Mouse (Mus musculus) ES-Bruce4 (cell line): ENCODE measurements around the gene Tekt2. TPM values are rescaled to one million over a fixed set of nuclear protein-coding genes. Genes with fewer than 3 reads are reported as not detected.

Experiments
- H3K27ac ChIP-seq: 2 replicates; pipeline ENCODE4 v1.5.1; 2012; ENCODE audit warnings: low read length, inconsistent platforms; ENCODE audit not compliant: insufficient read depth
- H3K27me3 ChIP-seq: 2 replicates; pipeline ENCODE4 v1.6.1; 2012; ENCODE audit warnings: mild to moderate bottlenecking, low read length, inconsistent platforms; ENCODE audit not compliant: control insufficient read depth, poor library complexity, insufficient read depth, severe bottlenecking
- H3K36me3 ChIP-seq: 2 replicates; pipeline ENCODE4 v1.6.1; 2012; ENCODE audit warnings: inconsistent platforms, mild to moderate bottlenecking, low read length, moderate library complexity; ENCODE audit not compliant: control insufficient read depth, poor library complexity, insufficient read depth, severe bottlenecking
- H3K4me1 ChIP-seq: one replicate; pipeline ENCODE4 v1.8.1; 2011; ENCODE audit warnings: low read length; ENCODE audit not compliant: control insufficient read depth, insufficient read depth
- H3K4me3 ChIP-seq: 2 replicates; pipeline ENCODE4 v1.5.1; 2011; ENCODE audit warnings: low read depth, mild to moderate bottlenecking, low read length
- H3K9ac ChIP-seq: 2 replicates; pipeline ENCODE4 v1.6.1; 2012; ENCODE audit warnings: low read depth, mild to moderate bottlenecking, inconsistent platforms; ENCODE audit not compliant: poor library complexity, severe bottlenecking
- H3K9me3 ChIP-seq: replicated peaks from 2 replicates; pipeline ENCODE4 v1.6.1; 2012; ENCODE audit warnings: mild to moderate bottlenecking, low read length, inconsistent platforms; ENCODE audit not compliant: control insufficient read depth, poor library complexity, insufficient read depth, severe bottlenecking
- CTCF ChIP-seq: IDR thresholded peaks from one replicate; pipeline ENCODE4 v1.8.1; 2011; ENCODE audit warnings: low read depth, low read length
- EP300 ChIP-seq: IDR thresholded peaks from 2 replicates; pipeline ENCODE4 v1.6.1; 2011; ENCODE audit warnings: low read depth, low read length; ENCODE audit not compliant: insufficient read depth
- POLR2A ChIP-seq: IDR thresholded peaks from one replicate; pipeline ENCODE4 v1.8.1; 2011; ENCODE audit warnings: low read length; ENCODE audit not compliant: insufficient read depth
- polyA plus RNA-seq: library from polyadenylated mRNA; stranded (reverse); fragments of >200 nt; gene quantifications from 2 replicates; pipeline ENCODE4 v1.2.4, GENCODE M21; 2011; ENCODE audit warnings: low read depth; ENCODE audit not compliant: missing spikeins, insufficient read depth, insufficient read length

The Tekt2 gene
- polyA plus RNA-seq, 1 experiment = 5.9 TPM

DNA sequence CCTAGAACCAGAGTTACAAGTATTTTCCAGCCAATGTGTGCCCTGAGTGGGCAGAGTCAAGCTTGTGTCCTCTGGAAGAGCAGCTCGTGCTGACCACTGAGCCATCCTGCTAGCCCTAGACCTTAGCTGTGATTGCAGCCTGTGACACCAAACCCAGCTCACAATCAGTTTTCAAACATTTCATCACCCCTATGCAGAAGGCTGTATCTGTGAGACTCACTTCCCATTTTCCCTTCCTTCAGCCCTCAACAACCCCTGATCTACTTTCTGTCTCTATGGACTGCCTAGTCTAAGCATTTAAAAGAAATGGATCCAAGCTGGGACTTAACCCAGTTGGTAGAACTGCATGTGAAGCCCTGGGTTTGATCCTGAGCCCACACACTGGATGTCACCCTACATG is 20.1 kb downstream of the Tekt2 start:
- Histone ChIP-seq H3K27me3 (peaks cover 4% of the 10 kb centered on the region; the same call in 1 of the 2 replicates), H3K4me3 (no peak overlapping the region), H3K9me3 (no peaks in the 10 kb centered on the region), H3K4me1 (peaks cover 6% of the 10 kb centered on the region), H3K9ac (no peak overlapping the region), H3K36me3 (no peaks in the 10 kb centered on the region), H3K27ac (no peak overlapping the region)
- no peak for TF ChIP-seq POLR2A
- no peak for TF ChIP-seq EP300
- no peak for TF ChIP-seq CTCF

DNA sequence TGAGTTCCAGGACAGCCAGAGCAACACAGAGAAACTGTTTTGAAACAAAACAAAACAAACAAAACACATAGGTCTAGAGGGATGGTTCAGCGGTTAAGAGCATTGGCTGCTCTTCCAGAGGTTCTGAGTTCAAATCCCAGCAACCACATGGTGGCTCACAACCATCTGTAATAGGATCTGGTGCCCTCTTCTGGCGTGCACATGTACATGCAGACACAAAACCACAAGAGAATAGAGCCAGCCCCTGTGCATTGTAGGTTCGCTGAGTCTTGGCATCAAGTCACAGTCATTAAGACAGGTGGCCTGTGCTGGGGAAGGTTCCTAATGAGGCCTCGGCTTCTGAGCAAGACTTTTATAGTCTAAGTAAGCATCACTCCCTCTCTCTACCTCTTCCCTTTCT is 21.6 kb downstream of the Tekt2 start:
- Histone ChIP-seq H3K27ac (no peak overlapping the region), H3K4me3 (no peak overlapping the region), H3K27me3 (peaks cover 4% of the 10 kb centered on the region; the same call in 1 of the 2 replicates), H3K36me3 (no peaks in the 10 kb centered on the region), H3K4me1 (peaks cover 6% of the 10 kb centered on the region), H3K9me3 (no peaks in the 10 kb centered on the region), H3K9ac (no peak overlapping the region)
- TF ChIP-seq CTCF = peak; percentile 48
- TF ChIP-seq POLR2A = no peak

DNA sequence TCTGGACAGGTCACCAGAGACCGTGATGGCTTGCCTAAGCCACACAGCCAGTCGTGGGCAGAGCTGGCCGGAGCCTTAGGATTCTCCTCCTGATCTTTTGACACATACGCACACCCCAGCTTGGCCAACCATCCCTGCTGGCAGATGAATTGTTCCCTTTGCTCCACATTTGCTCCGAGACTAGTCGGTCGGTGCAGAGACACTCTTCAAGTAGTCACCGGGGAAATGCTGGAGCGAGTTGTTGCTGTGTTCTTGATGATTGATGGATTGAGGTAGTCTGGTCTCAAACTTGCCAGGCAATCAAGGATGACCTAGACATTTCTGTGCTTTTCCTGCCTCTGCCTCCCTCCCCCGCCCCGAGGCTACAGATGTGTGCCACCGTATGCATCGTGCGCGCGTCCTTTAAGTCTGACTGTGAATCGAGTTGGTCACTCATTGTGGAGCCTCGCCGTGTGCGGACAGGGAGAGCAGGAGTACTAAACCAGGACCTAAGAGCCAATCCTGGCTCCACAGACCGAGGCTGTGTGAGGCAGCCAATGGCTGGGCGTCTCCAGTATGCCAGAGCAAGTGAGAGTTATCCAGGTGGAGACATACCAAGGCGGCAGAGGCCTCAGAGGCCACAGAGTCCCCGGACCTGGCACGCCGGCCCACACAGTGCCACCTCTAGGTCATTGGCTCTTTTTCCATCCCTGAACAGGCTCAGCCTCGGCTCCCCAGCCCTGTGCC is 23.7 kb downstream of the Tekt2 start:
- Histone ChIP-seq H3K36me3 (no peaks in the 10 kb centered on the region), H3K4me1 (peaks cover 6% of the 10 kb centered on the region), H3K9ac (peak overlapping the region; percentile 5; the same call in 1 of the 2 replicates), H3K27me3 (peaks cover 4% of the 10 kb centered on the region; the same call in 1 of the 2 replicates), H3K4me3 (peak overlapping the region; percentile 54), H3K27ac (no peak overlapping the region), H3K9me3 (no peaks in the 10 kb centered on the region)
- TF ChIP-seq EP300 (no peak), POLR2A (no peak), CTCF (no peak)

DNA sequence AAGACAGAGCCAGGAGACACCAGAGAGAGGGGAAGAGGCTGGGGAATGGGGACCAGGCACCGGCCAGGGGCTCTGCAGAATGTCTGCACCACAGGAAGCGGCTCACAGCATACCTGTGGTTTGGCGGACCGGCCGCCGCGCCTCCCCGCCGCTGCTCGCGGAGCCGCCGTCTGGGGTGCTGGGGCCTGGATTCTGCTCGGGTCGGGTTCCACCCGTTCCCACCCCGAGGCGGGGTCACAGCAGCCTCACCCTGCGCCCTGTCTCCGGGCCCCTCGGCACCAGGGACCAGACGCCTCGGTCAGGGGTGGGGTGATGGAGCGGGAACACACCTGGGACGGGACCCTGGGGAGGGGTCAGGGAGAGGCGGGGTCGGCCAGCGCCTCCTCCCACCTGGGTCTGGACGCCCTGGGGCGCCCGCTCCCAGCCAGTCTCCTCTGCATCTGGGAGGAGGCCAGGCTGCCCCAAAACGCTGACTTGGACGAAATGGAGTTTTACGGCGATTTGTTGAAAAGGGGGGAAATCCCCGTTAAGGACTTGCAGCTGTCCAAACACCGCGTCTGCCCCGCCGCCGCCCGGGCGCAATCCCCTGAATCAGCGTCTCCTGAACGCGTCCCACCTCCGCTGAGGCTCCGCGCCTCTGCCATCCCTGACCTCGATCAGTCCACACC is 24.4 kb downstream of the Tekt2 start:
- Histone ChIP-seq H3K36me3 (no peaks in the 10 kb centered on the region), H3K27ac (no peak overlapping the region), H3K9me3 (no peaks in the 10 kb centered on the region), H3K27me3 (peaks cover 4% of the 10 kb centered on the region; the same call in 1 of the 2 replicates), H3K4me1 (peaks cover 6% of the 10 kb centered on the region), H3K9ac (peak overlapping the region; percentile 5; the same call in 1 of the 2 replicates), H3K4me3 (peak overlapping the region; percentile 54)
- no peak for TF ChIP-seq CTCF
- TF ChIP-seq EP300 = no peak
- TF ChIP-seq POLR2A = no peak

DNA sequence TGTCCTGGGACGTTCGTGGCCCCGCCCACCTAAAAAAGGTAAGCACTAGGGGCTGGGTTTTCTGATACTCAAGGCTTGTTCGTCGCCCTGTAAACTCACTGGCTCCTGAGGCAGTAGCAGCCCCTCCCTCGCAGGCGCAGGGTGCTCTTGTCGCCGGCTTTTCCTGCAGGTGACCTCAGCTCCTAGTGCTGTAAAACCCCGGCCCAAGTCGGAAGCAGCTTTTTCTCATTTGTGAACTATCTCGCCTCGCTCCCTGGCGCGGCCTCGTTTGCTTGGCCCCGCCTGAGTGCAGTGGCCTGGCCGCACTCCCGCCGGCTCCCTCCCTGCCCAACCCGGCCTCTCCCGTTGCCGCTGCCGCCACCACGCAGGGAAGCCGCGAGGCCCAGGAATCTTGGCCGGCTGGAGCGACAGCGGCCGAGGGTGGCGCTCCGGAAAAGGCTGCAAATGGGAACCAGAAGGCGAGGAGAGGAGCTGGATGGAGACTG is 28.8 kb downstream of the Tekt2 start:
- H3K4me1 ChIP-seq = peaks cover 6% of the 10 kb centered on the region
- H3K27ac ChIP-seq = no peak overlapping the region
- no peak for TF ChIP-seq POLR2A
- no peak for TF ChIP-seq CTCF
- TF ChIP-seq EP300 = no peak
- no peaks in the 10 kb centered on the region for H3K36me3 ChIP-seq
- no peaks in the 10 kb centered on the region for H3K9me3 ChIP-seq
- peaks cover 4% of the 10 kb centered on the region; the same call in 1 of the 2 replicates for H3K27me3 ChIP-seq
- peak overlapping the region; percentile 48 for H3K9ac ChIP-seq
- peak overlapping the region; percentile 49 for H3K4me3 ChIP-seq

DNA sequence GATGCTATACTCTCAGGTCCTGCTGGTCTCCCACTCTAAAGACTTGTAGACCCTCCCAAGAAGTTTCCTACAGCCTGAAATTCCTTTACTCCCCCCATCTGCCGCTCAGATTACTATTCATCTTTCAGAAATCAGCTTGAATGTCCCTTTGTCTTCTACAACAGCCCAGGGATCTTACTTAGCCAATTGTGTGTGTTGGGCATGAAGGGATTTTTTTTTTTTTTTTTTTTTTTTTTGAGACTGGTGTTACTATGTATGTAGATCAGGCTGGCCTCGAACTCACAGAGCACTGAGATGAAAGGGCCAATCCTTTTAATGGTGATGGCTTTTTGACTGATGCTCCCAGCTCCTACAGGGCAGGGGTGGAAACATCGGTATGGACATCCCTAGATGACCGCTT is 29.6 kb downstream of the Tekt2 start:
- H3K4me3 ChIP-seq = no peak overlapping the region
- peaks cover 6% of the 10 kb centered on the region for H3K4me1 ChIP-seq
- H3K27me3 ChIP-seq = no peaks in the 10 kb centered on the region
- H3K36me3 ChIP-seq = no peaks in the 10 kb centered on the region
- H3K9me3 ChIP-seq = no peaks in the 10 kb centered on the region
- no peak overlapping the region for H3K27ac ChIP-seq
- H3K9ac ChIP-seq = no peak overlapping the region
- no peak for TF ChIP-seq CTCF
- TF ChIP-seq POLR2A = no peak
- TF ChIP-seq EP300 = no peak
